Mouse (Mus musculus) retina, embryonic 14.5 days (tissue): ENCODE measurements at regions not wholly inside any gene's neighbourhood (a gene's known extent, or its start where the extent isn't known, plus 50 kb on each side); places are given as distances from the start of the nearest gene placed in this dataset.
"Not testable (repeated sequence)": the region's sequence is repeated elsewhere in the genome, so short reads cannot be mapped to it uniquely, and the experiment has no call there.

Experiments
- DNase-seq: peaks from one replicate; pipeline ENCODE4 v3.0.0-alpha.2; 2015; ENCODE audit warnings: low spot score

DNA sequence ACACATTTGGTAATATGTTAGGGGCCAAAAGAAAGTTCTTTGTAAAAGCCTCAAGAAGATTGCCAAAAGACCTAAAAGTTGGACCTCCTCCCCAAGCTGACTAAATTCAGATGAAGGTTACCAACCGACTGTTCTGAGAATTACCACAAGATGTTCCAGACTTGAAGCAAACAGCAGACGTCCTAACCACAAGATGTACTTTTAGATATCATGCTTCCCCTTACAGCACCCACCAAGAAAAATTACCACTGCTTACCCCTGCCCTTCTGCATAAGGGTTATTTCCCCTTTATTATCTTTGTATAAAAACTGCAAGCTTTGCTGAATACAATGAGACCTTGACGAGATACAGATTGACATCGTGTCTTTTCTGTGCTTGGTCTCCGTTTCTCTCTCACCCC is 121.6 kb upstream of the Cst10 start:
- no peak for DNase-seq

DNA sequence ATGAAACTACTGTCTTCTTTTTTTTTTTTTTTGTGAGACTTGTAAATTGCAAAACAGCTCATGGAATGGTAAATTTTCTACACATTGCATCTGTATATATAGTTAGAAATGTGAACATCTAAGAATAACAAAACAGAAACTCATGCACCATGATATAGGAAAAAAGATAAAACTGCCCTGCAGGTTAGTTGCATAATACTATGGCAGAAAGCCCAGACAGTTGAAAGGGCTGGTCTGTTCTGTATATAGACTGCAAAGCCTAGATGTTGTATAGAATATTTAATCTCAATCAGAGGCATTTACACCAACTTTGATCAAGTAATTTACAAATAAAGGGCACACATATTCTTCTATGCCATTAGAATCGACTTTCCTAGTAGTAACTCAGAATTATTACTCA is 120.7 kb upstream of the Cst10 start:
- DNase-seq, result no peak

DNA sequence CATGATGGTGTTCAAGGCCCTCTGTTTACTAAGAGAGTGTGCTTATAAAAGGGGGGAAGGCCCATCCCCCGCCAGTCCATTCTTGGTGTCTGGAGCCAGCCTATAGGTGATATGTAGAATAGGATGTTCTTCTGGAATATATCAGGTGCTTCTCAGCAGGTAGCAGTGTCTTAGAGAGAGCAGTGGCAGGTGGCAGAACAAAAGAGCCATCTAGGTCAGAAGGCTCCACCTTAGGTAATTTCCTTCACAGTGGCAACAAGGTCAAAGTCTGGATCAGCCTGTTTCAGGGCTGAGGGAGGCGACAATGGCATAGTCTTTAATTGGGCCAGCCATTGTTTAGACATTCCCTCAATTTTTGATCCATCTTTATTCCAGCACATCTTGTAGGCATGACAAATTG is 107.9 kb upstream of the Cst10 start:
- DNase-seq, result not testable (repeated sequence)

DNA sequence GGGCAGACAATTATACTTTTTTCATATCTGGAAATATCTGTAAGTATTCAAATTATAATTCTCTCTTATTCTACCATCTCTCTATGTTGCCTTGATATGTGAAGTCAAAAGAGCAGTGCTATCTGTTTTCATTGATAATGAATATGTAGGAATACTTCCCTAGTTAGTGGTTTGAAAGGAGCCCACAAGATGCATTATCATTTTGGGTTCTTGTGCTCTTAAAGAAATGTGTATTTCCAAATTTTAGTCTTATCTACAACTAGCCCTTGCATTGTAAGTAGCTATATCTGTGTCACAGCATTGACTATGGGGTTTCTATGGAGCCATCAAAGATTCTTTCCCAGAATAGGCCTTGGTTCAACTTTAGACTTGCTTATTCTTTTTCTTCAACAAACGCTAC is 99.3 kb upstream of the Cst10 start:
- no peak for DNase-seq

DNA sequence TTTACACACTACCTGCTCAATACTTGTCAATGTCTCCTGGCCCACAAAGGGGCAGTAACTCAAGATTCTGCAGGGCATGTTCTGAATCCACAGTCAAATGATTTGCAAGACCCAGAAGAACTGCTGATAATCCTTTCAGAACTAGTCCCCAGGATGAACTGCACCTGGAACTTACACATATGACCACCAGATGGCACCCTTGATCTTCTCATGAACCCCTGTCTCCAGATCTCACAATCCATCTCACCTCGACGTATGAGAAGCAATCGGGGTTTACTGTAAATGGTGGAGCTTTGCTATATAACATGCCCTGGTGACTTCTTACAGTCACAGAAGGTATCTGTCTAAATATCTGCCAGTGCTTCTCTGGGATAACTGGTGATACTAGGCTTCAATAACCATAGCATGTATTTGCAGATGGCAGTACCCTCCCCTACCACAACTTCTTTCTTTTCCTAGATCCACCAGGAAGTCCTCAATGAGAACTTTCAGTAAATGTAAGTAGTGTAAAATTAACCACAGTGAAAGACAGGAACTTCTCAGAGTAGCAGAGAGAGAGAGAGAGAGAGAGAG is 54.5 kb upstream of the Cst10 start:
- peak; percentile 85 for DNase-seq
